Mouse (Mus musculus) stomach, adult 2 months (tissue): Measurements from ENCODE around the gene Syt12. TPM values are rescaled to one million over a fixed set of nuclear protein-coding genes. Genes with fewer than 3 reads are reported as not detected.

ENCODE experiments used
- polyA plus RNA-seq: library from polyadenylated mRNA; depleted of rRNA; stranded (reverse); fragments of >200 nt; gene quantifications from 2 replicates; pipeline ENCODE4 v1.2.3, GENCODE M21; 2012; rRNA removed

Syt12 gene
- 2.2 and 5.5 TPM in 2 replicates for polyA plus RNA-seq

GRCm38 (mm10) chr19:4477345-4478189 lies at the start of gene Syt12:
TSS of gene Syt12 (minus strand) at chr19:4477447.

DNA sequence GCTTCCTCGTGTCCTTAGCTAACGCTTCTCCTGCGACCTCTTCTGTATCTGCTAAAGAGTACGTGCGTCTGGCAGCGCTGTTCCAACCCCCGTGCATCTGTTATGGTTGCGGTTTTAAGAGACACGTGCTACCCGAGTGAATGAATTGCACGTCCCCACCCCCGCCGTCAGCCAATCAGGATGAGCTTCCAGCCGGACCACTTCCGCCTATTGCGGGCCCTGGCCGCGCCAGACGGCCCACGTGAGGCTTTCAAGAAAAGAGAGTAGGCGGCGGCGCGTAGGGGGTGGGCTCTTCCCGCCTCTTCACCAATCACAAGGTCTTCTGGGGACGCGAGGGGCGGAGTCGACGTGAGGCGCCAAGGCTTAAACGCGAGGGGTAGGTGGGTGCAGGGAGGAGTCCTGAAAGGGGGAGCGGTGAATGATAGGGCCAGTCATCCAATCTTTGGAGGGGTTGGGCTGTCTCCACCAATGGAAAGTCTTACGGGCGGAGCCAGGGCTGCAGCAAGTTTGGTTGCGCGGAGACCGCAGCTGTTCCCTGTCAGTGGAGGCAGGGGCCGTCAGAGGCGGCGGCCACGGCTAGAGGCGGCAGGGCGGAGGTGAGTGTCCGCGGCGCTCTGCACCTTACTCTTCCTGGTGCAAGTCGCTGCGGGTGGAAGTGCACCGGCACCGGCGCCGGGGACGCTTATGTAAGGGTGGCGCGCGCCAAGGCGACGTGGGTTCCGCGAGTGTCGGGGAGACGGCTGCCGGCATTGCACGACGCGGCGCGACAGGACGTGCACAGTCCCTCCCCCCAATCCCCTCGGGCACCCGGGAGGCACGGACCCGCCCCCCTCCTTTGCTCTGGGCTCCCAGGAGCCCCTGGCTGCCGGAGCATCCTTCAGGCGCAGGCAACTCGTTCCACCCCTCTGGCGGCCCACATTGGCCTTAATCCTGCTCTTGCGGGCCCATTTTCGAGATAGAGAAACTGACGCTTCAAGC lies 33.0 kb upstream of the Syt12 start, which contains the start of gene Pcx:
TSS of gene Pcx (plus strand) at position 487 of the 978 bp plus-strand sequence.

DNA sequence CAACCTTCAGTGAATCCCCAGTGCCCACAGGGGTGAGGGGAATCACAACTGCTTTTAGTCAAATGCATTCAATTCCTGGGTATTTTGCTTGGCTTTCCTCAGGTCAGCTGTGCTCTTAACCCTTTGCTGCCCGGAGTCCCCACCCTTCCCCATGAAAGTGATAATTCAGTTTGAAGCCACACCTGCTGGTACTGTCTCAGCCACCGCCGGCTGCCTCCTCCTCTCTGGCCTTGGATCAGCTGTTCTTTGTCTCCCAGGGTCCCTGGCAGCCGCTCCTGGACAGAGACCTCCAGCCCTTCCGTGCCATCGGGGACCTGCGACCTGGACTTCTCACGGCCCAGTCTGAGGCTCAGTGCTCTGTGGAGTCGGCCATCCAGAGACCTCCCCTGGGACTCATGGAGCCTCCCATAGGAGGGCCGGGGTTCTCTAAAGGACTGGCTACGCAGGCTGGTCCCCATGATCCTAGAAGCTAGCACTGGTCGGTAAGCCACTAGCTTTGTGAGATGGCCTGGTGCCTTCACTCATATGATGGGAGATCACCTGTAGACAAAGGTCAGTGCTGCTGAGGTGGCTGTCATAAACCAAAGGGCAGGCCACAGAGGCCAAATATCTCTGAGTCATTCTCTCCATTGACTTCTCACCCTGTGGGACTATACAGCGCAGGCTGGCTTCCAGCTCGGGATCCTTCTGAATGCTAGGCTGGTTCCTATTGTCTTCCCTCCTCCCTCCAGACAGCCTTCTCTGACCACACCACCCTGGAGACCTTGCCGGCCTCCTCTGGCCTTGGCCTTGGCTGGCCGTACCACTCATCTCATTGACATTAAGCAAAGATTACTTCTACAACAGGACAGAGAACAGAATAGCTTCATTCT lies 21.1 kb upstream of the Syt12 start, which contains the start of gene 2010003K11Rik:
TSS of gene 2010003K11Rik (minus strand) at position 522 of the 872 bp plus-strand sequence.

GRCm38 (mm10) chr19:4439161-4439801 lies 38.0 kb downstream of the Syt12 start, which contains the start of gene Rhod:
TSS of gene Rhod (minus strand) at chr19:4439432.

DNA sequence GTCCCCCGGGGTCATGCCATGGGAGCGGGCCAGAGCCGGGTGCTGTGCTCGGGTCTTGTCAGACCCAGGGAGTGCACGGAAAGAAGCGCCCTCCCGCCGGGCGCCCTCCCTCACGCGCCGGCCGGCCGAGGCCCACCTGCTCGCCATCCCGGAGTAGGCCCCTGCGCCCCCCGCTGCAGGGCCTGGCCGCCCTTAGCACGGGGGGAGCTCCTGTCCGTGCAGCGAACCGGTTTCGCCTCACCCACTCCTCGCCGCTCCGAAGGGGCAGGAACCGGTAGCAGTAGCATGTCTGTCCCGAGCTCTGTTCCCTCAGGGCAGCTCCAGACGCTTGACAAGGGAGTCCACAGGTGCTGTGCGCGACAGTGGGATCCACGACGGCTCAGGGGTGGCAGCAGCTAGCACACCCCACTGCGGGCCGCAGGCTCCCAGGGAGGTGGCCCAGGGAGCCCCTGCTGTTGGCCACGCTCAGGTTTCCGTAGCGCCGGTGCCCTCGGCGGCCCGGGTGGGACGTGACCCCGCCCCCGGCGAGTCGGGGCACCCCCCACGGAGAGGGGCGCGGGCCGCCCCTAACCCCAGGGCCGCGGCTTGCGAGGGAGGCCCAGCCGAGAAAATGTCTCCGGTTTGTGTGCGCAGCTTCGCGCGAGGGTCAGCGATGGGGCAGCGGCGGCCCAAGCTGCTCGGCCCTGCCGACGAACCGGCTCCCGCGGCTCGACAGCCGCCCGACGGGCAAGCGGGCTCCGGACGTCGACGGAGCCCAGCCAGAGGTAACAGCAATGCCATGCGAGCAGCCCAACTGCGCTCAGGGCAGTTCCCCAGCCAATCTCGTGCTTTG lies 79.2 kb downstream of the Syt12 start, which contains the start of gene Kdm2a:
TSS of gene Kdm2a (minus strand) at position 488 of the 832 bp plus-strand sequence.

Other genes with a start within 250 kb of the Syt12 start
- 55.0 and 65.2 TPM in 2 replicates for gene Pold4, start 245.5 kb downstream of the Syt12 start, polyA plus RNA-seq
- 70.7 and 85.1 TPM in 2 replicates for gene Ssh3, start 208.3 kb downstream of the Syt12 start, polyA plus RNA-seq
- 5.5 and 7.2 TPM in 2 replicates for gene Ankrd13d, start 194.3 kb downstream of the Syt12 start, polyA plus RNA-seq
- 54.8 and 71.4 TPM in 2 replicates for gene Grk2, start 171.2 kb downstream of the Syt12 start, polyA plus RNA-seq
- 17.9 and 22.2 TPM in 2 replicates for gene Kdm2a, start 79.2 kb downstream of the Syt12 start, polyA plus RNA-seq
- gene Rhod, start 38.0 kb downstream of the Syt12 start, polyA plus RNA-seq = 17.8 and 35.6 TPM in 2 replicates
- 1.00 and 1.3 TPM in 2 replicates for gene 2010003K11Rik, start 21.1 kb upstream of the Syt12 start, polyA plus RNA-seq
- 40.8 and 40.9 TPM in 2 replicates for gene Pcx, start 33.0 kb upstream of the Syt12 start, polyA plus RNA-seq
- 22.4 and 32.7 TPM in 2 replicates for gene Lrfn4, start 138.2 kb upstream of the Syt12 start, polyA plus RNA-seq
- gene Rce1, start 148.2 kb upstream of the Syt12 start, polyA plus RNA-seq = 65.3 and 76.9 TPM in 2 replicates
- 0.28 TPM in 1 of 2 replicates, not detected in the other for gene Gm960, start 221.2 kb upstream of the Syt12 start, polyA plus RNA-seq
- gene Sptbn2, start 233.7 kb upstream of the Syt12 start, polyA plus RNA-seq = 2.7 and 2.8 TPM in 2 replicates